Mouse (Mus musculus): ENCODE measurements around the gene Ncoa7.
"Not testable (repeated sequence)": the region's sequence is repeated elsewhere in the genome, so short reads cannot be mapped to it uniquely, and the experiment has no call there.

Ncoa7 gene

GRCm38 (mm10) chr10:30787684-30788339 is 15.3 kb downstream of the Ncoa7 start:
- no peak for DNase-seq (ENCODE audit: low read depth, low spot score)

DNA sequence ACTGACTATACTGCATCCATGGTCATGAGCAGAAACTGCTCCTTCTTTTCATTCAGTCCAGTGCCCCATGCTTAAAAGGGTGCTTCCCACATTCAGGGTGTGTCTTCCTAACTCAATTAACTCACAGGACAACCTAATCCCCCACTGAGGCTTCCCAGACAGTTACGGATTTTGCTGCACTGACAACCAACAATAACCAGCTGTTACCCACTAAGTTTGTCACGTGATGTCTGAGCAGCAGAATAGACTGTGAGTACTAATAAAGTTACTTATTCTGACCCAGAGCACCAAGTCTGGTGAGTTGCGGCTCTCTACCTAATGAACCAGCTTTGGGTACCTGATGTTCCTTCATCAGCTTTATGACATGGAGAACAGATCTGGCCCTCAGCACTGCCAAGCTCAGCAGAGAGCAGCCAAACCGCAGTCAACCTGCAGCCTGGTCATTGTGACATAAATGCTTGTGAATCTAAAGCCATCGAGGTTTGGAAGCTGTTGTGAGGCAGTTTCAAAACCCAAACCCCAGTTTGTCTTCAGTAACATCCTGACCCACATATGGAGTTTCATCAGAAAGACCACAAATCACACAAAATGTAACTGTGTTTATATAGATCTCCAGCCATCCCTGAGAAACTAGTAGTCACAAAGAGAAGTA is 16.9 kb downstream of the Ncoa7 start:
- no peak for DNase-seq (ENCODE audit: low read depth, low spot score)

DNA sequence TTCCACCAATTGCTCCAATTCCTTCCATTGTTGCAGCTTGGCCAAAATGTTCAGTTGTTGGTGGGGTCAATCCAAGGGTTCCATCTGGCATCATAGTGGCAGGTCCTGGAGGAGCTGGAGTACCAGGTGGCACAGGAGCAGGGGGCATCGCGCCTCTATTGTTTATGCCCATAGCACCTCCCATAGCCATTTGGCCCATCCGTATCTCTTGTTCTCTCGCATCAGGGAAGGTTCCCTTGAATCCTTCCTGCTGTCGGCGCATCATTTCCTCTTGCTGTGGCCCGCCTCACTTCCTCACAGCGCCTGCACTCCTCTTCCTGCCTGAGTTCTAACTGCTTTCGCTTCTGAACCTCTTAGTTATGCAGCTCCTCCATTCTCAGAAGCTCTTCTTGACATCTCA is 22.2 kb downstream of the Ncoa7 start:
- not testable (repeated sequence) for DNase-seq (ENCODE audit: low read depth, low spot score)

- DNase-seq (ENCODE audit: low read depth, low spot score), result peak; percentile 51
Observed at GRCm38 (mm10) chr10:30778240-30778639, 24.9 kb downstream of the Ncoa7 start.

DNA sequence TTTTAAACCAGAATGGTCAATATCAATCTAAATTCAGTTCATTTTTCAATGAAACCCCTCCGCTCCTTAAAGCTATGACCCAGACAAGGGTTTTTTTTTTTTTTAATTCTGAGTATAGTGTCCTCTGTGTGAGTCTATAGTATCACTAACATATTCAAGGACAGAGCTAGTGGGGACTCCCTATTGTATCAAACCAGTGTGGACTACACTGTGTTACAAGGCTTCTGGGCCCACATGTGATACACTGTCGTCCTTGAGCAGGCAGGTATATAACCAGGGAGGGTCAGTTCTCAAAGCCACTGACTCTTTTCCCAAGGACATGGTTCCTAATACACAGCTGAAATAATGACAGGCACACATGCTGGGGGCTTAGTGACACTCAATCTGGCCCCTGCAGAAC is 27.1 kb downstream of the Ncoa7 start:
- DNase-seq (ENCODE audit: low read depth, low spot score), result no peak

DNA sequence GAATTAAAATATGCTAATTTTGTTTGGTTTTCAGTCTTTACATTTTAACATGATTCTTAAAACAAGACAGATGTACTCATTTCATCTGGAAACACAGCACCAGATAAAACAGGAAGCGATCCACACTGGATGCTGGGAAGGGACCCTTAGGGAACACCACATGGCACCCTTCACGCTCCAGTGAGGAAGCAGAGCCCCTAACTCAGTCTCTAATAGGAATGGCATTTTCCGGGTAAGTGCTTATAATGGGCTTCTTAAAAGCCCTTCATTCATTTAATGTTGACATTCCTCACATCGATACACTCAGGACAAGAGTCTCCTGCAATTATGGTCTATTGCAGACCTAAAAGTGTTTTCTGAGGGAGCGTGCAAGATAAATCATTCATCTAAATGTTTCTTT is 27.6 kb downstream of the Ncoa7 start:
- DNase-seq (ENCODE audit: low read depth, low spot score), result no peak

- no peak for DNase-seq (ENCODE audit: low read depth, low spot score)
Observed at GRCm38 (mm10) chr10:30774396-30774795, 28.7 kb downstream of the Ncoa7 start.

DNA sequence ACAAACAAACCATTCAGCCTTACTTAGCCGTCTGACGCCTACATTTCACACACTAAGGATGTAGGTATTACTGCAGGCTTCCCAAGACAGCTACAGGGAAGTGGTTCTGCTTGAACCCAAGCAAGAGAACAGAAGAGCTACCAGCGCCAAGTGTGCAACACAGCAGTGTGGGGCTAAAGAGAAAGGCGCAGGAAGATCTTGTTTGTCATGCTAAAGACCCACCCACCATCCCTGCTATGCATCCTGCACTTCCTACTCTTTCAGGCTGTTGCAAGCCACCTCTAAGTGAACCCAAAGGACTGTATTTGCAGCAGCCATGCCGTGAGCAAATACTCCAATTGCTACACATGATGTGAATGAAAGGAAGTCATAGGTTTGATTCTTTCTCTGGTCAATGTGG is 29.9 kb downstream of the Ncoa7 start:
- DNase-seq (ENCODE audit: low read depth, low spot score), result no peak

DNA sequence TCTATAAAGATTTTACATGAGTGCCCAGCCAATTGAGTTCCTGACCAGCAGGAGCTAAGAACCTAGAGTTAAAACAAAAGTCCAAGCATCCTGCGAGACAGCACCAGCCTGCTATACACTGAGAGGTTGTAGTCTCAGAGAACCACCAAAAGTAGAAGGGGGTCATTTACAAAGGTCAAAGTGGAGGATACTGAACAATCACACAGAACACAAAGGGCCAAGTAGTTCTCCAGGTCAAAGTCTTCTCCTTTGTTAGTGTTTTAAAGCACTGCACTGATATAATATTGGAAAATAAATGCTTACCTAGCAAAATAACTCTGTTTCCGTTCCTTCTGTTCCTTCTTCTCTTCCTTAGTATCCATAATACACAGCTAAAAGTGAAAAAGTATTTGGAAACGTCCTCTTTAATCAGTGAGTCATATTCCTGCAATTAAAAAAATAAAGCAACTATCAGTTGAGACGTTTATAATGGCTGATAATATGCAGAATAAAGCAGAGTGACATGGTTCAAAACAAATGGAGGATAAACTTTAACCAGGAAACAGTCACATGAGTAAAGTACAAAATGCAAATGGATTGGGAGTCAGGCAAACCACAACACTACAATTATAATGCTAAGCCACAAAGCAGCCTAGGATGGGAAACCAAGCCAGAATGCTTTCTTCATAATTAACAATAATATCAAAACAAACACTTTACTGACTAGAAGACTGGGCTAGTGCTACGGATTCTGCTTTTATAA is 31.5 kb downstream of the Ncoa7 start:
- DNase-seq (ENCODE audit: low read depth, low spot score), result no peak

DNA sequence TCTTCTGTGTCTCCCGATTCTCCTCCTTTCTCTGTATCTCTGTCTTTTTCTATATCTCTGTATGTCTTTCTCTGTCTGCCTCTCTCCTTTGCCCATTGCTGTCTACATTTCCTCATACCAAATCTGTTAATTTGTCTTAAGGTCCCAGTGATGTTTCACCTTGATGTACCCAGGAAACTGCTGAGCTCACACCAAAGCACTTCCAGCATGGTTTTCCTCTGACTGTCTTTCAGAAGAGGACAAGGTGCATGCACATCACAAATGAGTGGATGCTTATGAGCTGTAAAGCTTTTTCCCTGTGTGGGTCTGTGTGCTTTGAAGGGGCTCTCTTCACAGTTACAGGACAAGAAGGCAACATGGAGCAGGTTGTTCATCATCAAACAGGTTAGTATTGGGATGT is 34.3 kb downstream of the Ncoa7 start:
- DNase-seq (ENCODE audit: low read depth, low spot score), result no peak

DNA sequence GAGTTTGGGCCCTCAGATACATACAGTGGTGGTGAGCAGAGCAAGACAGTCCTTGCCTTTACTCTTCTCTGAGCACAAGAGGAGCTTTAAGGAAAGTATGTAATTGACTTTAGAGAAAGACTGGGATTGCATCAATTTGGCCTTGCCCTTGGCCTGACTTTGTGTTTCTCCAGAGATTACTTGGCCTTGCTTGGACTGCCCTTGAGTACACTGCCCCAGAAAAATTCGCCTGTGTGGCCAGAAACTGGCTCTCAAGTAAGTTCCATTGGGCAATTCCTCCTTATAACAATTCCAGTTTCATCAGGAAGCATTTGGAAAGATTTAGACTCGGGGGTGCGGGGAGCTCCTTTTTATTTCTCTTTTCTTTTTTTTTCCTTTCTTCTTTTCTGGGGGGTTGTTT is 34.9 kb downstream of the Ncoa7 start:
- peak; percentile 71 for DNase-seq (ENCODE audit: low read depth, low spot score)

DNA sequence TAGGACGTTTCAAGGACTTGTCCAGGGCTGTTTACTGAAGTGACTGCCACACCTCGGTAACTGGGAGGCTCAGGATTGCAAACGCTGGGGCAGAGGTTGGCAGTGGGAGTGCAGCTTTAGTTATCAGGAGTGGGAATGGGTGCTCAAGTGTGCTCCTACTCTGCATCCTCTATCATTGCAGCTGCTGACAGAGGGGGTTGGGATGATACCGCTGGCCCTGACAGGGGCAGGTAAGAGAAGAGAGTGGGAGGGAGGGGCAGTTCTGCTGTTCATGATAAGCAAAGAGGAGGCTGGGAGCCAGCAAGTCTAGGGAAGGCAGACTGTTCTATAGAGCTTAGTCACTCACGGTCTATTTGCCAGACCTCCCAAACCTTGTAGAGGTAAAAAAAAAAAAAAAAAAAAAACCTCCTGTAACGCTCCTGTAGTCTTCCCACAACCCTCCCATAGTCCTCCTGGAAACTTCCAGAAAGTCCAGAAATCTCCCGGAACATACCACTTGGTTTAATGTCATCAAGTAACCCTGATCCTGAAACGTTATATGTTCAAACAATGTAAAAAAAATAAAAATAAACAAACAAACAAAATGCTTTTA is 39.9 kb downstream of the Ncoa7 start:
- DNase-seq (ENCODE audit: low read depth, low spot score), result peak; percentile 18

DNA sequence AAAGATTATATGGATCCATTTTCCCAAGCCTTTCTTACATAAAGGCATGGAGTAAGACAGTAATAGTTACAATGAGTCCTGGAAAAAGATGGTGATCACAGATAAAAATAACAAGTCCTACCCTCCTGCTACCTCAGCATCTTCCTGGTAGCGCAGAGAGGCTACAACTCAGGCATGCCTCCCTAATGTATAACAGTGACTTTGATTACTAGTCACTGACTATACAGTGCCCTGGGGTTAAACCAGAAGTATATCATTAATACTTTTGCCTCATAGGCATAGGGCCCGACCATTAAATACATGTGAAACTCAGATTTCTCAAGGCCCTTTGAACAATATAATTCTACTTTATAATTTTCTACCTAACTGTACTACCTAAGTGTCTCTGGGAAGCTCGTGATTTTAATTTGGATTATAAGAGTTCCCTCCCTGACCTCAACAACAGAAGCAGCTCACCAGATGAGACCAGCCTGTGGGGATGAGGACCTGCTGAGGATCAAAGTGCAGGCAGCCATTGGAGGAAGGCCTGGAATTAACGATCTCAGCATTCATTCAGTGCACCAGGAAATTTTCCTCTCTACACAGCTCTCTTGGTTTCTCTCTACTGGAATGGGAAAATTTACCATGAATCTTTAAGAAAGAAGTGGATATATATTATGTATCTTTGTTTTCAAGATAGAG is 40.7 kb downstream of the Ncoa7 start:
- DNase-seq (ENCODE audit: low read depth, low spot score), result no peak

- no peak for DNase-seq (ENCODE audit: low read depth, low spot score)
Observed at GRCm38 (mm10) chr10:30759360-30760147, 43.6 kb downstream of the Ncoa7 start.

DNA sequence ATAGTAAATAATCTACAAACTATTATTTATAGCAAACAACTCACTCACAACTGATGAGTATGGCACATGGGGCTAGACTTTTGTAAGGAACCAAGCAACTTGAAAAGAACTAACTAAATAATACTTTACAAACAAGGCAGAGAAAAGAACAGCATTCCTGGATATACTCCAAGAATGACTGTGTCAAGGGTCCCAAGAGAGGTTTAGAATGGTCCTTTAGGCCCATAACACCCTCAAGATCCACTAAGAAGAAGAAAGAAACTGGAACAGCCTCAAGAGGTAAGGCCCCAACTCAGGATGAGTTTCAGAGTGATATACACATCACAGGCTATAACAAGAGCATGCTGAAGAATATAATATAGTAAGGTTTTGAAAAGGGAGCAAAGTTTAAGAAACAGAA is 47.1 kb downstream of the Ncoa7 start:
- DNase-seq (ENCODE audit: low read depth, low spot score), result no peak

DNA sequence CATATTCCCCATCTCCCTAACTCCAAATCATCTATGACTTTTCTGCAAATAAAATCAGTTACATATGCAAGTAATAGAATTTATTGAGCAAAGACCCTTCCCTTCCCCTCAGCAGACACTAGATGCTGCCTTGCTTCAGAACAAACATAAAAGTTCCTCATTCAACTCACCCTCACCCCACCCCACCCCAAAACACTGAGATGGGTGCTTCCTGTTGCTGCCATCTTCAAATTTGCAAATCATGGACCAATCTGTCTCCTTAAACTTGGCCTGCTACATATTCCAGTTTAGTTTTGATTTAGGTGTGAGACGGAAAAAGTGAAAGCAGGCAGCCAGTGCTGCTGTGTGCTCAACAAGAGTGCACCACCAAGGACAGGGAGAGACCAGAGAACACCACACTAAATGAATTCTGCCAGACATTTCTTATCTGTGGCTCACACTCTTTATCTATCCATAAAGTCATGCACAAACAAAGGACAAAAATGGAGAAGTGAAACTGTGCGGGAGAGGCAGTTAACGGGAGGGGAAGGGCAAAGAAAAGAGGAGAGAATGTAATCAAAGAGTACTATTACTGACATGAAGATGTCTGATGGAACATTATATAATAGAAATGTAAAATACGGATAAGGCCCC is 48.2 kb downstream of the Ncoa7 start:
- no peak for DNase-seq (ENCODE audit: low read depth, low spot score)

DNA sequence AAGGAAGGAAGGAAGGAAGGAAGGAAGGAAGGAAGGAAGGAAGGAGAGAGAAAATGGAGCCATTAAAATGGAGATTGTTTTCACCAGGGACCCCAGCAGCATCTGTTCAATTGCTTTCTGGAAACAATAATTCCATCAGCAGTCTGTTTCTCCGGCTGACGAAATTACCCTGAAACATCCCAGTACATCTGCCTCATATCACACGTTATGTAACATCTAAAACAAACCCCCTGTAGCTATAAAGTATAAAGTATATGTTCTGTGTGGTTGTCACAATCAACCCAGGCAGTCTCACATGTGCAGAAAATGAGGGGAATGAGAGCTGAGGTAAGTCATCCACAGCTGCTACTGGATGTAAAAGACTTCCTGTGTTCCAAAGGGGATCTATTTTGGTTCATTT is 49.0 kb downstream of the Ncoa7 start:
- DNase-seq (ENCODE audit: low read depth, low spot score), result no peak

DNA sequence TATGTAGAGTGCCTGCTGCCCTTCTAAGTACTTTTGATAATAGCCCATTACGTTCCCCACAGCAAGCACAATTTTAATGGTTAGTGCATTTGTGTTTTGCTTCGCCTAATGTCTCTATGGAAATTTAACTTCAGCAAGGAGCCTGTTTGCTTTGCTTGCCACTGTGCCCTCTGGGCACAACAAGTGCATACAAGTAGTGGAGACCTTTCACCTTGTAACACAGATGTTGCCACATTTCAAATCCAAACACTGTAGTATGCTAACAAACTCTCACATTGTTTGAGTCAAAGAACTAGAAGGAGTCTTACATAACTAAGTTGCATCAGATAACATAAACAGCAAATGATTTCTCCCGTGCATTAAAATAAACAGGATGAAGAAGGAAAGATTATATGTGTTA is 50.6 kb downstream of the Ncoa7 start:
- no peak for DNase-seq (ENCODE audit: low read depth, low spot score)

GRCm38 (mm10) chr10:30751586-30751985 is 51.5 kb downstream of the Ncoa7 start:
- no peak for DNase-seq (ENCODE audit: low read depth, low spot score)

DNA sequence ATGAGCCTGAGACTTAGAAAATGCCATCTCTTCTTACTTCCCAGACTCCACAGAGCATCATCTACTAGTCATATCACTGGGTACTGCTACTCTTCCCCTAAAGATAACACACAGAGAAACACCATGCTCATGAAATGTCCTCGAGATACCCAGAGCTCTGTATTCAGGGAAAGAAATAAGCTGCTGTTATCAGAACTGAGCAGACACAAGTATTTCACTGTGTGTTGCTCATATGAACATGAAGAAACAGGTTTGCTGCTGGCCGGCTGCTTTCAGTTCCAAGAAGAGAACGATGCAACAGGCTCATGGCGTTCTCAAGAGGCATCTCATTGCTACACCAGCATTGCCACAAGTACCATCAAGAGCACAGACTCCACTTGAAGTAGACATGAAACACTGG is 53.3 kb downstream of the Ncoa7 start:
- DNase-seq (ENCODE audit: low read depth, low spot score), result no peak

All from skeletal muscle tissue, adult 2 months (tissue).